Mouse (Mus musculus) embryonic facial prominence, embryonic 13.5 days (tissue): ENCODE measurements around the gene Stpg2. TPM values are rescaled to one million over a fixed set of nuclear protein-coding genes. Genes with fewer than 3 reads are reported as not detected.
"Not testable (repeated sequence)": the region's sequence is repeated elsewhere in the genome, so short reads cannot be mapped to it uniquely, and the experiment has no call there.

Experiments used
- ATAC-seq: fragments of 200-750 bp; cut with Nextera tagmentation; 2 replicates; pipeline ENCODE4 v1.8.0; 2017; ENCODE audit warnings: low read depth; ENCODE audit not compliant: insufficient number of reproducible peaks, insufficient read depth, low FRiP score, low TSS enrichment
- H3K27ac ChIP-seq: fragments of 300-500 bp; sonication (generic); 2 replicates; pipeline ENCODE4 v1.5.1; 2015; ENCODE audit warnings: moderate library complexity, mild to moderate bottlenecking, inconsistent platforms
- H3K27me3 ChIP-seq: fragments of 300-500 bp; sonication (generic); 2 replicates; pipeline ENCODE4 v1.6.1; 2015; ENCODE audit warnings: mild to moderate bottlenecking, inconsistent platforms
- H3K36me3 ChIP-seq: fragments of 300-500 bp; sonication (generic); 2 replicates; pipeline ENCODE4 v1.6.1; 2015; ENCODE audit warnings: mild to moderate bottlenecking, inconsistent platforms
- H3K4me1 ChIP-seq: fragments of 300-500 bp; sonication (generic); 2 replicates; pipeline ENCODE4 v1.6.1; 2015; ENCODE audit warnings: inconsistent platforms
- H3K4me2 ChIP-seq: fragments of 300-500 bp; sonication (generic); 2 replicates; pipeline ENCODE4 v1.6.1; 2015; ENCODE audit warnings: moderate library complexity, mild to moderate bottlenecking, inconsistent platforms
- H3K4me3 ChIP-seq: fragments of 300-500 bp; sonication (generic); 2 replicates; pipeline ENCODE4 v1.5.1; 2015; ENCODE audit warnings: mild to moderate bottlenecking, inconsistent platforms
- H3K9ac ChIP-seq: fragments of 300-500 bp; sonication (generic); 2 replicates; pipeline ENCODE4 v1.6.1; 2015; ENCODE audit warnings: mild to moderate bottlenecking, inconsistent platforms
- H3K9me3 ChIP-seq: fragments of 300-500 bp; sonication (generic); 2 replicates; pipeline ENCODE4 v1.6.1; 2016; ENCODE audit warnings: inconsistent platforms
- WGBS: fragments of 180-500 bp; shearing (Covaris S2); methylation state at CpG from one replicate; pipeline ENCODE4 v1.1.7; 2015; ENCODE audit warnings: mixed read lengths; 5-methylcytosine and 5-hydroxymethylcytosine counted together
- polyA plus RNA-seq: library from polyadenylated mRNA; unstranded; fragments of >200 nt; fragmentation: Nextera tagmentation; extraction: Ambion mirVana; gene quantifications from 2 replicates; pipeline ENCODE4 v1.2.1, GENCODE M21; 2015

Gene Stpg2
- polyA plus RNA-seq, 1 experiment from 2014 or later = not detected

DNA sequence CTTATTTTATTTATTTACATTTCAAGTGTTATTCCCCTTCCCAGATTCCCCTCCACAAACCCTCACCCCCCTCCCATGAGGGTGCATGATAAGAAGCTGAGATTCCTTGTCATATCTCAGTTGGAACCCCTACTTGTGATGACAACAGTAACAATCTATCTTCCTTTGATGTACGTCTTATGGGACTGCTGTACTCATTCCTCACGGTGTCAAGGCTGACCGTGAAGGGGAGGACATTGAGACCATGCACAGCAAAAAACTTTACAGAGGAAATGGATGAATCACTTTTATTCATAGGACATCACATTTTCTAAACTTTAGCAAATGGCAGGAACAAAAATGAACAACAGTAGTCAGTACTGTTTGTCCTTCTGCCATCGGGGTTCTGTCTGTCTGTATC lies 21.3 kb downstream of the Stpg2 start:
- H3K9me3 ChIP-seq = 0 out of 2 replicates have a peak, but pooled peaks cover 3% of the 10 kb centered on the region
- no peak overlapping the region for H3K4me2 ChIP-seq
- H3K27me3 ChIP-seq = no peaks in the 10 kb centered on the region
- WGBS = 79% methylated on average over 4 of the region's 4 CpGs
- no peak overlapping the region for H3K4me3 ChIP-seq
- H3K36me3 ChIP-seq = no peaks in the 10 kb centered on the region
- ATAC-seq = no peak
- H3K4me1 ChIP-seq = no peaks in the 10 kb centered on the region
- H3K27ac ChIP-seq = no peak overlapping the region
- H3K9ac ChIP-seq = no peak overlapping the region

DNA sequence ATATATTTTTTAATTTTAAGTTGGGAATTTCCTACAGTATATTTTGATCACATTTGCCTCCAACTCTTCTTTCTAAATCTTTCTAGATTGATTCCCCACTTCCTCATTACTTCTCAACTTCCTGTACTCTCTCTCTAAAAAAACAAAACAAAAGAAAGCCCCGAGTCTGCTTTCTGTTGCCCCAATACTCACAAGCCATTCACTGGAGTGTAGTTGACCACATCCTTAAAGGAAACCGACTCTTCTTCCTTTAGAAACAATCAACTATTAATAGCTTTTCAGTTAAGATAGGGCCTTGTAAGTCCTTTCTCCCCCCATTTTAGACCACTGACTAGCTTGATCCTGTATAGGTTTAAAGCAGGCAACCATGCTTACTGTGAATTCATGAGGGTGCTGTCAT lies 39.7 kb downstream of the Stpg2 start:
- no peaks in the 10 kb centered on the region for H3K27me3 ChIP-seq
- WGBS = 81% methylated on average over 2 of the region's 2 CpGs

DNA sequence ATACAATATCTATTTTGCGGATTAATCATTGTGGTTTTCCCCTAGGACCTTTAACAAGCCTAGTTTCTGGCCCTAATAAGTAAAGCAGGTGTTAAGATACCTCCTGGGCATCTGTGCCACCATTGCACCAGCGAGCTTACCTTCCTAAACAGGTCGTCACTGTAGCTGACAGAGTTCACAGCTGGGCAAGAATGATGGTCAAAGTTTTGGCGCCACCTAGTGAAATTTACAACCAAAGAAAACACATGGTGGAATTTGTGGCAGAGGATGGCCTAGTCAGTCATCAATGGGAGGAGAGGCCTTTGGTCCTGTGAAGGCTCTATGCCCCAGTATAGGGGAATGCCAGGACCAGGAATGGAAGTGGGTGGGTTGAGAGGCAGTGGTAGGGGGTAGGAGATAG lies 41.0 kb downstream of the Stpg2 start:
- 48% methylated on average over 4 of the region's 4 CpGs for WGBS
- Histone ChIP-seq H3K27ac (no peak overlapping the region), H3K9ac (no peak overlapping the region), H3K27me3 (no peaks in the 10 kb centered on the region), H3K9me3 (no peaks in the 10 kb centered on the region), H3K4me3 (no peak overlapping the region), H3K4me2 (no peak overlapping the region), H3K36me3 (no peaks in the 10 kb centered on the region), H3K4me1 (no peaks in the 10 kb centered on the region)
- ATAC-seq = no peak

More for the DNA sequence above, 39.7 kb downstream of the Stpg2 start:
- Histone ChIP-seq H3K4me1 (no peaks in the 10 kb centered on the region), H3K27ac (no peak overlapping the region), H3K4me3 (no peak overlapping the region), H3K9ac (no peak overlapping the region), H3K4me2 (no peak overlapping the region), H3K36me3 (no peaks in the 10 kb centered on the region), H3K9me3 (no peaks in the 10 kb centered on the region)
- ATAC-seq = no peak

DNA sequence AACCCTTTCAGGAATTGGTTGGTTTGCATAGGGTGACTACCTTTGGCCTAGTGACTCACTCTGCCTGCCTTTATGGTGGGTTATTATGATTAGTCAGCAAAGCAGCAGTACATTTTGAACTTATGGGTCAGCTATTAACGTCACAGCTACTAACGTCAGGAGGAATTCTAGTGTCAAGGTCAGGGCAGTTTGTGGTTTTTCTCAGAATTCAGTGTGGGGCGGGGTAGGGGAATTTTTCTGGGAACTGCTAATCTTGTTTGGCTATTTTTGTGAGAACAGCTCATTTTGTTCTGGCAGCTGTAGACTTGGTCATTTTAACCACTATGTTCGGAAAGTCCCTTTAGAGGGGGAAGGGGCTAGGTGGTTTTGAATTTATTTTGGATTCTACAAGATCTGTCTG lies 56.9 kb downstream of the Stpg2 start:
- not testable (repeated sequence) for H3K27me3 ChIP-seq, H3K9me3 ChIP-seq, H3K36me3 ChIP-seq, H3K4me3 ChIP-seq, H3K9ac ChIP-seq, H3K27ac ChIP-seq, ATAC-seq, H3K4me1 ChIP-seq, H3K4me2 ChIP-seq
- 75% methylated on average over 4 of the region's 4 CpGs for WGBS

DNA sequence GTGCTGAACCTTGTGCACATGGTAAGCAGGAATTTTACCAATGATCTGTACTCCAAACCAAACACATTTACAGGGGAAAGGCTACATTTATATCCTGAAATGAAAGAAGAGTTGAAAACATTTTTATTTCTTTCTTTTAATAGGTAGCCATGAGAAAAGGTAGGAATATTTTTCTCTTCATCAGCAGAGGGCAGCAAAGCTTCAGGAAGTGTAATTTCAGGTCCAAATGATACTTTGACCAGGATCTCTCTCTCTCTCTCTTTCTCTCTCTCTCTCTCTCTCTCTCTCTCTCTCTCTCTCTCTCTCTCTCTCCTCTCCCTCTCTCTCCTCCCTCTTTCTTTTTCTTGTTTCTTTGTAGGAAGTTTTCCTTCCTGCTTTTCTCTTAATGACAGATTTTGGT lies 92.4 kb downstream of the Stpg2 start:
- Histone ChIP-seq H3K4me1 (no peaks in the 10 kb centered on the region), H3K36me3 (no peaks in the 10 kb centered on the region), H3K27me3 (no peaks in the 10 kb centered on the region), H3K27ac (no peak overlapping the region), H3K9me3 (no peaks in the 10 kb centered on the region), H3K4me3 (no peak overlapping the region), H3K9ac (no peak overlapping the region), H3K4me2 (no peak overlapping the region)
- ATAC-seq = no peak

DNA sequence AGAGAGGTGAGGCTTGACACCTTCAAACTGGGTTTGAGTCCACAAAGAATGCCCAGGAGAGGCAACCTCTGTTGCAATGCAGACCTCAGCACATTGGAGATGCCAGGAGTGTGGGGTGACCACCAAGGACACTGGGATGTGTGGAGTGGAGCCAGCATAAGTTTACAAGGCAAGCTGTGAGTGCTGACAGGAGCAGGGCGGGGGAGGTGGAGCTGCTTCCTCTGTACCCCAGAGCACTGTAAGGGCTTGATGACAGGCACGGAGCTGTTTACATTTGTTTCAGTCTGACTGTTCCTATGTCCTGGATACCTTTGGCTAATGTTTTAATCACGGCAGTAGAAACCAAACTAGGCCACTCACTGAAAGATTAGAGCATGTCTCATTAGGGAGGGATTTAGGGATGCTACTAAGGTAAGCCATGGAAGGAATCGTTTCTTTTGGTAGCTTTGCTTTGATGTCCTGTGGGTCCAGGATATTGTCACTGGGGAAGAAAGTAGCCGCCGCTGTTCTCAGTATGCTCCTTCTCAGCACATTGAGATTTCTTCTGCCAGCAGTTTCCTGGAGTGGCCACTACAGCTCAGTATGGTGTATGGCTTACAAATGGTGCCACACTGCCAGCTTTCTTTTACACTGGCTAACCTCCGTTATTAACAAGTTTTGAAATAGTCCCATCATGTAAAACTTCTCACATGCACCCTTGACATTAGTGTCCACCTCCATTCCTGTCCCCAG lies 102.8 kb downstream of the Stpg2 start:
- Histone ChIP-seq H3K27me3 (no peaks in the 10 kb centered on the region), H3K4me3 (no peak overlapping the region), H3K4me2 (no peak overlapping the region), H3K9me3 (no peaks in the 10 kb centered on the region), H3K36me3 (no peaks in the 10 kb centered on the region), H3K4me1 (no peaks in the 10 kb centered on the region), H3K27ac (no peak overlapping the region), H3K9ac (no peak overlapping the region)
- no peak for ATAC-seq
- WGBS = 43% methylated on average over 7 of the region's 7 CpGs

DNA sequence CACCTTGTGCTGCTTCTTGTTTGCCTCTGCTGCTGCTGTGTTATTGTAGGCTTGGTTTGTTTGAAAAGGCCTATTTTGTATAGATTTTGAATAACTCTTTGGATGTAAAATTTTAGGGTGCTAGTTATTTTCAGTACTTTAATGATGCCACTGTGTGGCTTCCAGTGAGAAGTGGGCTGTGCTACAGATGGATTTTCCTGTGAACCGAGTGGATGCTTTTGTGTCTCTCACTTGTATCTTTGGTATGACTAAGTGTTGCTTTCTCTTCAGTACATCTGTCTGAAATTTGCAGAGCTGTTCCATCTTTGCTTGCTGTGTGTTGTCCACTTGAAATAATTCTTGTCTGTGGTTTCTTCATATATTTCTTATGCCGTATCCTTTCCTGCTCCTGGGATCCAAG lies 106.2 kb downstream of the Stpg2 start:
- Histone ChIP-seq H3K4me1 (no peaks in the 10 kb centered on the region), H3K4me3 (no peak overlapping the region), H3K9ac (no peak overlapping the region), H3K27me3 (no peaks in the 10 kb centered on the region), H3K36me3 (no peaks in the 10 kb centered on the region), H3K27ac (no peak overlapping the region), H3K9me3 (no peaks in the 10 kb centered on the region), H3K4me2 (no peak overlapping the region)
- 87% methylated on average over 2 of the region's 2 CpGs for WGBS
- no peak for ATAC-seq

DNA sequence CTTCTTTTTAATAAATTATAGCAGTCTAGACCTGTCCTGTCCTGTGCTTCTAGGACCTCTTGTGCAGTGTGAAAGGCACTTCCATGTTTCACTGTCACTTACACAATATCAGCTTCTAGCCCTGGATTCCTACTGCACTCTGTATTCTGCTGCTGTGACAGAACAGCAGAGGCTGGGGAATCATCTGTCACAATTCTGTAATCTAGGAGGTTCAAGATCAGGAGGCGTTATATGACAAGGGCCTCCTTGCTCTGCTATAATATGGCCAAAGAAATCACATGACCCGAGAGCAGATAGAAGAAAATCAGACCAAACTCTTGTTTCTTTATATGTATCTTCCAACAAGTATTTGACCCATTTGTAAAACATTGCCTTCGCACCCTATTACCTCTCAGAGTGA lies 175.0 kb downstream of the Stpg2 start:
- Histone ChIP-seq H3K9me3 (no peaks in the 10 kb centered on the region), H3K4me1 (no peaks in the 10 kb centered on the region), H3K27ac (no peak overlapping the region), H3K36me3 (no peaks in the 10 kb centered on the region), H3K9ac (no peak overlapping the region), H3K4me2 (no peak overlapping the region), H3K4me3 (no peak overlapping the region), H3K27me3 (no peaks in the 10 kb centered on the region)
- 85% methylated on average over 3 of the region's 3 CpGs for WGBS
- no peak for ATAC-seq

DNA sequence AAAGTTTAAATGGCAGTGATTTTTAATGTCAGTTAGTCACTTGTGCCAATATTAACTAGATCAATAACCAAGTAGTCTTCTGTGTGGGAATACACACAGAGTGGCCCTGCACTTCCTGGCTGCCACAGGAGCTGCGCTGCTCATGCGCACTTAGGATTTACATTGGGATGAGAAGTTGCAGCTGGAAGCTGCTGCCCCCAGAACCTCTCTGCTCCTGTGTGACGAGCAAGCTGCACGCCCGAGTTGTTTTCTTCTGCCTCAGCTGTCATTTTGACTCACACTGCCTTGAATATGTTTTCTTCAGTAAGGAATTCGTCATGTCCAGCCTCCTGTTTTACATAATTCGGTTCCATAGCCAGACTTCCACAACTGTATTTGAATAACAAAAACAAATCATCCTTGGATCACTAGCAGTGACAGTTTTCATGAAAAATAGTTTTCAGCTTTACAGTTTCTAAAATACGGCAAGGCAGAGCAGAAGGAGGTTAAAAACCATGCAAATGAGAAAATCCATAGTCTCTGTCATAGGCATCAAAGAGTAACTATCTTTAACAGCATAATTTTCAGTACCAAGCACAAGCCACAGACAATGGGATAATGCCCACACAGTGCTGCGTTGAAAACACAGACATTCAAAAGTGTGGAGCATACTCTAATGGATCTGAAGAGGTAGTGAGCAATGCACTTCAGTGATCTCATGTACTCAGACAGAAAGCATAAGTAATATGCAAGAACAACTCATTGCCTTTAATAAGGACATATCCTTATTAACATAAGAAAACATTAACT lies 191.8 kb downstream of the Stpg2 start:
- WGBS = 63% methylated on average over 9 of the region's 9 CpGs
- no peaks in the 10 kb centered on the region for H3K4me1 ChIP-seq
- no peak overlapping the region for H3K4me2 ChIP-seq

DNA sequence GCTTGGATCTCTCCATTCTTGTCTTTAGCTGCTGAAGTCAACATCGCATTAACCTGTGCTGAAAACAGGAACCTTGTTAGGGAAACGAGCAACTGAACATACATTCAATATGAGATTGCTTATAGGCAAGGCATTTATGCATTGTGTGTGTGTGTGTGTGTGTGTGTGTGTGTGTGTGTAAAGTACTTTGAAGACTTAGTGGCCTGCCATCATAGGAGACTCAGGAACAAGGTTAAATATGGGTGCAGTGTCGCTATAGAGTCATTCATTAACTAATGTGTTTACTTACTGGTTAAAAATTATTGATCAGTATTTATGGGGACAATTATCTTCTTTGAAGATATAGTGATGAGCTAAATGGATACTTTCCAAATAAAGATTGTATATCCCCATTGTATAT lies 199.2 kb downstream of the Stpg2 start:
- H3K36me3 ChIP-seq = no peaks in the 10 kb centered on the region
- no peak overlapping the region for H3K9ac ChIP-seq
- ATAC-seq = no peak
- H3K4me1 ChIP-seq = no peaks in the 10 kb centered on the region
- 88% methylated on average over 3 of the region's 3 CpGs for WGBS
- no peak overlapping the region for H3K4me3 ChIP-seq
- H3K27me3 ChIP-seq = no peaks in the 10 kb centered on the region
- H3K27ac ChIP-seq = no peak overlapping the region
- H3K9me3 ChIP-seq = no peaks in the 10 kb centered on the region
- H3K4me2 ChIP-seq = no peak overlapping the region

More for the DNA sequence above, 191.8 kb downstream of the Stpg2 start:
- H3K4me3 ChIP-seq = no peak overlapping the region
- H3K27me3 ChIP-seq = no peaks in the 10 kb centered on the region
- no peaks in the 10 kb centered on the region for H3K9me3 ChIP-seq
- ATAC-seq = no peak
- no peak overlapping the region for H3K9ac ChIP-seq
- H3K36me3 ChIP-seq = no peaks in the 10 kb centered on the region
- H3K27ac ChIP-seq = no peak overlapping the region

DNA sequence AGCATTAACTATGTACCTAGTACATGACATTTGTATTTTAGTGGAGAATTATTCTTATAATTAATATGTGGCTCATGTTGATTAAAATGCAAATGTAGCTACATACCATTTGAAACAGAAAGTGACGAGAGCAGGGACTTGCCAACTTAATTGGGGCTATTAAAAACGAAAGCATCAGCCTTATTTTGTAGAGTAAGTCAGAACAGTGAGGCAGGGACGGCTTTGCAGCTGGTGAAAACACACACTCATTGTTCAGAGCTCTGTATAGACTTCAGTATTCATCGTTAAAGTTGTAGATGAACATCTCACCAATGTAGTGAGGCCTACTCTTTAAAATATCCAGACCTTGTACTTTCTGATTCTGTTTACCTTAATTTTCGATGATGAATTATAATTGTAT lies 213.6 kb downstream of the Stpg2 start:
- Histone ChIP-seq H3K9me3 (no peaks in the 10 kb centered on the region), H3K9ac (no peak overlapping the region), H3K4me2 (no peak overlapping the region), H3K4me1 (no peaks in the 10 kb centered on the region), H3K27ac (no peak overlapping the region), H3K36me3 (no peaks in the 10 kb centered on the region), H3K27me3 (no peaks in the 10 kb centered on the region), H3K4me3 (no peak overlapping the region)
- no peak for ATAC-seq
- 79% methylated on average over 5 of the region's 5 CpGs for WGBS

DNA sequence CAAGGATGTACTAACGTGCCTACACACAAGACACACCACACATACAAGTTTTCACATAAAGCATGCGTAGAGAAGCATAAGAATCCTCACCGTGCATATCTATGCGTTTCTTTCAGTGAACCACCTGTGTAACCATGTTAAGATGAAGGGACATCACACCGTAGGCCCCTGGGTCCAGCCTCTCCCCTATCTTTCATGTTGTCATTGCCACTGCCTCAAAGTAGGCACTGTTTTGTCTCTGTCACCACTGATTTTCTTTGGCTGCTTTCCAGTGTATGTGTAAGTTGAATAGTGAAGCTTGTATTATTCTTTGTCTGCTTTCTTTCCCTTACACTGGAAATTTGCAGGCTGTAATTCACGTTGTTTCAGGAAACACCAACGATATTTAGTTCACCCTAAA lies 236.7 kb downstream of the Stpg2 start:
- Histone ChIP-seq H3K9me3 (no peaks in the 10 kb centered on the region), H3K4me3 (no peak overlapping the region), H3K4me2 (no peak overlapping the region), H3K9ac (no peak overlapping the region), H3K27ac (no peak overlapping the region), H3K27me3 (no peaks in the 10 kb centered on the region), H3K4me1 (no peaks in the 10 kb centered on the region), H3K36me3 (no peaks in the 10 kb centered on the region)
- ATAC-seq = no peak
- 89% methylated on average over 7 of the region's 7 CpGs for WGBS
